In the genomic region with DNA sequence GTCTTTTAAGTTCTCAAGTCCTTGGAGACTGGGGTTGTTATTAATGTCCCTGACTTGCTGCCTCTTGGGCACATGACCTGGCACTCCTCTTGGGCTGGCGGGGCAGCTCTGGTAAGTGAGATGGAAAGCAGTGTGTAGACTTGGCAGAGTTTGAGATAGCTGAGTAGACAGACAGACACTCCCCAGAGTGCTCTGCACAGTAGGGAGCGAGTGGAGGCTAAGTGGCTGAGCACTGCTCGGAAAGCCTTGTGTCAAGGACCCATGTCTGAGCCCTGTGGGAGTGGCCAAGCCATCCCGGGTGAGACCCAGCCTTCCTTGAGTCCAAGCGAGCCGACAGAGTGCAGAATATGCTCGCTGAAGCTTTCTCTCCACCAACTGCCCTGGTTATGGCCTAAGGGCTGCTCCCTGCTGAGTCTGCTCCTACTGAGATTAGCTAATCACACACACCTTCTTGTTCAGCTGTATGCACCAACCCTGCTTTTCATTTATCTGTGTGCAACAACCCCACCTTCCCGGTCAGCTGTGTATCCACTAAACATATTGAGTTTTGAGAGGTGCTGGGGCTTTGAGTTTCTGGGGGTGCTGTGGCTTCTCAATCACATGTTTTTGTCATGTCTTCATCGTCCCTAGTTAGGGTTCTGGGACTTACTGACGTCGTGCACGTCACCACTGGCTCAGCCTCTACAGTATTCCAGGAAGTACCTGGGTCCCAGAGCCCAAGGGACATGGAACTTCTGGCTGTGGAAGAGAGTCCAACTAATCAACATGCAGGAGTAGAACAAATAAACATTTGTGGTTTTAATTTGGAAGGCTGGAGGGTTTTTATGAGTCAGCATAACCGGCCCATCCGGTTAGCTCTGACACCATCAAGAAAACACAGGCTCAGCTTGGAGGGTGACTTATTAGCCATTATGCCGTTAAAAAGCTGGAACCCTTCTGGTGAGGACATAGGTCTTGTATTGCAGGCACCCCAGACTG, we compare ENCODE assay signal across 8 mouse cellular contexts. TPM values are rescaled to one million over a fixed set of nuclear protein-coding genes. Genes with fewer than 3 reads are reported as not detected.
DNase-seq lines count a peak whose midpoint lies in the region; ATAC-seq and TF ChIP-seq lines count a peak whose summit lies in the region.

No protein-coding gene starts in this region.

- H3K9ac ChIP-seq in liver, adult 2 months (ENCODE audit: low read depth, low read length), result no peak overlapping the region
- H3K9ac ChIP-seq in forebrain, embryonic 13.5 days, result no peak overlapping the region

- intact Hi-C loops in gastrocnemius, postnatal 14 days (cut with DNase I; ENCODE audit: low total_unique reads), result no loop called here
- intact Hi-C loops in left cerebral cortex, adult 2 months (cut with DNase I), result no loop called here

- TF ChIP-seq CTCF in liver, adult 2 months (IDR thresholded peaks at IDR 0.05; ENCODE audit: low read depth, low read length), result no peak
- no peak for TF ChIP-seq CTCF in left cerebral cortex, adult 2 months (IDR thresholded peaks at IDR 0.05)

- DNase-seq in urinary bladder, postnatal 25 days (ENCODE audit: low spot score), result peak; percentile 42
- DNase-seq in urinary bladder, postnatal 4 days (ENCODE audit: low spot score in 2 of 2), result no peak
- DNase-seq in gastrocnemius, postnatal 14 days, result peak; percentile 46
- DNase-seq in liver, adult 2 months (ENCODE audit: extremely low read depth, low read depth, low spot score), result peak; percentile 48
- DNase-seq in spleen, postnatal 36 days (ENCODE audit: low spot score in 2 of 2), result peak; percentile 57 to 76
- DNase-seq in left cerebral cortex, adult 8-10 months (ENCODE audit: low spot score in 2 of 2), result no peak
- no peak for DNase-seq in left cerebral cortex, adult 2 months (ENCODE audit: extremely low spot score in 1 of 2, low spot score in 2 of 2)

- H3K4me1 ChIP-seq in liver, adult 2 months (ENCODE audit: control insufficient read depth, insufficient read depth, low read length), result no peaks in the 10 kb centered on the region
- H3K4me1 ChIP-seq in forebrain, embryonic 13.5 days, result no peaks in the 10 kb centered on the region

- WGBS in liver, adult 2 months, result 76% methylated on average over 15 of the region's 15 CpGs
- 72% methylated on average over 15 of the region's 15 CpGs for WGBS in forebrain, embryonic 13.5 days

- no peaks in the 10 kb centered on the region for H3K79me2 ChIP-seq in liver, adult 2 months (ENCODE audit: control insufficient read depth, insufficient read depth, low read length)

- no peak overlapping the region for H3K4me3 ChIP-seq in liver, adult 2 months (ENCODE audit: insufficient read depth, low read depth, low read length)
- H3K4me3 ChIP-seq in forebrain, embryonic 13.5 days, result no peak overlapping the region
- H3K4me3 ChIP-seq in left cerebral cortex, adult 2 months, result no peak overlapping the region

- no peak for TF ChIP-seq POLR2A in liver, adult 2 months (IDR thresholded peaks at IDR 0.05; ENCODE audit: extremely low read depth, insufficient read depth, low read length)

- H3K27ac ChIP-seq in liver, adult 2 months (replicated peaks; ENCODE audit: insufficient read depth, low read depth, low read length), result no peak overlapping the region
- H3K27ac ChIP-seq in forebrain, embryonic 13.5 days, result no peak overlapping the region
- no peak overlapping the region for H3K27ac ChIP-seq in left cerebral cortex, adult 2 months

- no peaks in the 10 kb centered on the region for H3K27me3 ChIP-seq in liver, adult 2 months (ENCODE audit: control insufficient read depth, insufficient read depth, low read length)
- no peaks in the 10 kb centered on the region for H3K27me3 ChIP-seq in forebrain, embryonic 13.5 days

- H3K4me2 ChIP-seq in forebrain, embryonic 13.5 days, result no peak overlapping the region

- no peaks in the 10 kb centered on the region for H3K36me3 ChIP-seq in liver, adult 2 months (ENCODE audit: control insufficient read depth, insufficient read depth, low read length)
- no peaks in the 10 kb centered on the region for H3K36me3 ChIP-seq in forebrain, embryonic 13.5 days (ENCODE audit: poor library complexity, severe bottlenecking)

- no peak for ATAC-seq in forebrain, embryonic 13.5 days

- no peaks in the 10 kb centered on the region for H3K9me3 ChIP-seq in forebrain, embryonic 13.5 days (replicated peaks)

RNA-seq across cellular contexts. Expression of a gene that starts 16.0 kb away (rescaled TPM):
- under 1 TPM; 0.82 to 0.96 TPM for total RNA-seq in gastrocnemius, postnatal 14 days (2021)
- total RNA-seq in liver, adult 2 months (2014; rRNA removed), result 0.55 and 1.0 TPM in 2 replicates
- polyA plus RNA-seq in liver, adult 2 months (2012; rRNA removed), result 0.82 and 1.1 TPM in 2 replicates
- total RNA-seq in left cerebral cortex, adult 8-10 months (2022), result 100 to 1,000 TPM; 417 to 480 (median 456) TPM
- 6.9 and 8.6 TPM in 2 replicates for polyA plus RNA-seq in forebrain, embryonic 13.5 days (2015; fragmentation: Nextera tagmentation; extraction: Ambion mirVana)
- 100 to 1,000 TPM; 658 to 661 TPM for total RNA-seq in left cerebral cortex, adult 2 months (2021)

RNA-seq across cellular contexts. Expression of a gene that starts 22.4 kb away (rescaled TPM):
- not detected for total RNA-seq in gastrocnemius, postnatal 14 days (2021)
- not detected in 2 replicates for total RNA-seq in liver, adult 2 months (2014; rRNA removed)
- 0.21 and 0.22 TPM in 2 replicates for polyA plus RNA-seq in liver, adult 2 months (2012; rRNA removed)
- 10 to 100 TPM in 1 of 4 experiments, 1 to 10 TPM in 3; 8.3 to 13.8 (median 9.6) TPM for total RNA-seq in left cerebral cortex, adult 8-10 months (2022)
- not detected in 2 replicates for polyA plus RNA-seq in forebrain, embryonic 13.5 days (2015; fragmentation: Nextera tagmentation; extraction: Ambion mirVana)
- 1 to 10 TPM; 4.6 to 7.9 TPM for total RNA-seq in left cerebral cortex, adult 2 months (2021)

RNA-seq across cellular contexts. Expression of a gene that starts 42.4 kb away (rescaled TPM):
- not detected for total RNA-seq in gastrocnemius, postnatal 14 days (2021)
- 0.28 and 4.4 TPM in 2 replicates for total RNA-seq in liver, adult 2 months (2014; rRNA removed)
- polyA plus RNA-seq in liver, adult 2 months (2012; rRNA removed), result 0.24 and 0.32 TPM in 2 replicates
- total RNA-seq in left cerebral cortex, adult 8-10 months (2022), result under 1 TPM in 3 of 4 experiments, not detected in 1; 0.22 to 0.72 (median 0.39) TPM
- polyA plus RNA-seq in forebrain, embryonic 13.5 days (2015; fragmentation: Nextera tagmentation; extraction: Ambion mirVana), result not detected in 2 replicates
- under 1 TPM in 1 of 2 experiments, not detected in 1; 0.14 TPM for total RNA-seq in left cerebral cortex, adult 2 months (2021)

RNA-seq across cellular contexts. Expression of a gene that starts 50.3 kb away (rescaled TPM):
- 100 to 1,000 TPM; 341 to 397 TPM for total RNA-seq in gastrocnemius, postnatal 14 days (2021)
- total RNA-seq in liver, adult 2 months (2014; rRNA removed), result 148 and 183 TPM in 2 replicates
- 280 and 359 TPM in 2 replicates for polyA plus RNA-seq in liver, adult 2 months (2012; rRNA removed)
- total RNA-seq in left cerebral cortex, adult 8-10 months (2022), result 100 to 1,000 TPM in 1 of 4 experiments, 10 to 100 TPM in 3; 75.6 to 104 (median 90.6) TPM
- polyA plus RNA-seq in forebrain, embryonic 13.5 days (2015; fragmentation: Nextera tagmentation; extraction: Ambion mirVana), result 55.0 and 60.8 TPM in 2 replicates
- total RNA-seq in left cerebral cortex, adult 2 months (2021), result 10 to 100 TPM; 84.5 to 89.1 TPM

RNA-seq across cellular contexts. Expression of a gene that starts 50.3 kb away (rescaled TPM):
- 10 to 100 TPM; 32.0 to 33.5 TPM for total RNA-seq in gastrocnemius, postnatal 14 days (2021)
- total RNA-seq in liver, adult 2 months (2014; rRNA removed), result 9.5 and 11.9 TPM in 2 replicates
- 48.9 and 57.3 TPM in 2 replicates for polyA plus RNA-seq in liver, adult 2 months (2012; rRNA removed)
- 10 to 100 TPM; 70.8 to 75.9 (median 72.0) TPM for total RNA-seq in left cerebral cortex, adult 8-10 months (2022)
- polyA plus RNA-seq in forebrain, embryonic 13.5 days (2015; fragmentation: Nextera tagmentation; extraction: Ambion mirVana), result 162 and 176 TPM in 2 replicates
- total RNA-seq in left cerebral cortex, adult 2 months (2021), result 10 to 100 TPM; 71.4 to 76.8 TPM

Comparison
In these comparisons a context has a peak if more than half of its experiments do, and no peak if none do; other contexts are left out.
1. DNase-seq: peak in urinary bladder, postnatal 25 days (single experiment), gastrocnemius, postnatal 14 days (single experiment), liver, adult 2 months (single experiment) and spleen, postnatal 36 days (2 of 2); none in urinary bladder, postnatal 4 days (0 of 2), left cerebral cortex, adult 8-10 months (0 of 2) and left cerebral cortex, adult 2 months (0 of 2).
2. RNA of a gene that starts 16.0 kb away (total RNA-seq): 658 to 661 TPM in left cerebral cortex, adult 2 months and 417 to 480 TPM in left cerebral cortex, adult 8-10 months; 0.82 to 0.96 TPM in gastrocnemius, postnatal 14 days and 0.55 to 1.0 TPM in liver, adult 2 months; every median in the first group is over 100 times any median in the second.